Mouse (Mus musculus): ENCODE results near the gene Slc22a5. TPM values are rescaled to one million over a fixed set of nuclear protein-coding genes. Genes with fewer than 3 reads are reported as not detected.

The Slc22a5 gene
- total RNA-seq, 2 experiments from 2014 or later, result 9.2 to 9.3 TPM

- no peak for DNase-seq
Measured at GRCm38 (mm10) chr11:53839147-53839546, 52.3 kb downstream of the Slc22a5 start.

GRCm38 (mm10) chr11:53837731-53838130 lies 53.7 kb downstream of the Slc22a5 start:
- no peak for DNase-seq

DNA sequence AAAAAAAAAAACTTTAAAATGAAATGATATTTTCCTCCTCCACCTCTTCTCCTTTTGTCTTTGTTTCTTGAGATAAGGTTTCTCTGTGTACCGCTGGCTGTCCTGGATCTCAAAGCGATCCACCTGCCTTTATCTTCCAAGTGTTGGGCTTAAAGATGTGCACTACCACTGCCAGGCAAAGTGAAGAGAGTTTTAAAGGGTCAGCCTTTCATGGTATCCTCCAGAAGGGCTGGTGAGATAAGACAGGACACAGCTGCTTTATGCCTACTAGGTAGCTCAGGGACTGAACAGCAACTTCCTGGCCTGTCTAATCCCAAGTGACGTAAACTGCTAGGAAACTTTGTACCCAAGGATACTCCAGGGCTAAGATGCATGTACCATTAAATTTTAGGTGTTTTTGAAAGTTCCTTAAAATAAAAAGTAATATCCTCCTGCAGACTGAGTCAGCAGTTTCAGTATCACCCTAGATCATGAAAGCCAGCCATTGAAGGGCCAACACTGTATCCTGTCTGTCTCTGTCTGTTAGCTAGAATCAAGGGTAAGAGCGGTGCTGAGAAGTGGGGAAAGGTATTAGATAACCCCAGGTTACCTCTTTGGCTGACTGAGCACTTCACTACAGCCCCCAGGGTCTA lies 56.0 kb downstream of the Slc22a5 start:
- DNase-seq, result no peak

DNA sequence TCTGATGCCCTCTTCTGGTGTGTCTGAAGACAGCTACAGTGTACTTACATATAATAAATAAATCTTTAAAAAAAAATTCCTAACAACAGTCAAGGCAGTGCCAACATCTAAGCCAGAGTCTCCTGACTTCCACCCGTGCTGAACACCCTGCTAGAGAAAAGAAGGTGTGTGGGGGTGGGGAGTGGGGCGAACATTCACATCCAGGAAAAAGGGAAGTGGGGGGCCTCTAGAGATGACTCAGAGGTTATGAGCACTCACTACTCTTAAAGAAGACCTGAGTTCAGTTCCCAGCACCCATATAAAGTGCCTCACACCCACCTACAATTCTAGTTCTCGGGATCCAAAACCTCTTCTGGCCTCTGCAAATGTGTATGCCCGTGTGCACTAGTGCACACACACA lies 66.1 kb downstream of the Slc22a5 start:
- no peak for DNase-seq

DNA sequence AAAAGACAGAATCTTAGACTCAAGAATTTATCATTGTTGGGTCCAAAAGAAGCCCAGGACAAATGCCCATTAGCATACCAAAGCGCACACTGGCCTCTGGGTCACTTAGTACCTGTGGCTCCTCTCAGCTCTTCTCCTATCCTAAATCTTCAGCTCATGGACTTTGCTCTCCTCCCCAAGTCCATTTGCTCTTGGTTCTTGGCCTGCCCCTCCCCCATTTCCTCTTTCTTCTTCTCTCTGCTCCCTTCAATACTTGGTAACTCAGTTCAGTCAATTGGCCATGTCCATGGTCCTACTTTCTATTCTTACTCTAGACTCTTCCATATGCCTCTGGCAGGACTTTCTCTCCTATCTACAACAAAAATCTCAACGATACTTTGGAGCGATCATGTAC lies 69.5 kb downstream of the Slc22a5 start:
- no peak for DNase-seq

DNA sequence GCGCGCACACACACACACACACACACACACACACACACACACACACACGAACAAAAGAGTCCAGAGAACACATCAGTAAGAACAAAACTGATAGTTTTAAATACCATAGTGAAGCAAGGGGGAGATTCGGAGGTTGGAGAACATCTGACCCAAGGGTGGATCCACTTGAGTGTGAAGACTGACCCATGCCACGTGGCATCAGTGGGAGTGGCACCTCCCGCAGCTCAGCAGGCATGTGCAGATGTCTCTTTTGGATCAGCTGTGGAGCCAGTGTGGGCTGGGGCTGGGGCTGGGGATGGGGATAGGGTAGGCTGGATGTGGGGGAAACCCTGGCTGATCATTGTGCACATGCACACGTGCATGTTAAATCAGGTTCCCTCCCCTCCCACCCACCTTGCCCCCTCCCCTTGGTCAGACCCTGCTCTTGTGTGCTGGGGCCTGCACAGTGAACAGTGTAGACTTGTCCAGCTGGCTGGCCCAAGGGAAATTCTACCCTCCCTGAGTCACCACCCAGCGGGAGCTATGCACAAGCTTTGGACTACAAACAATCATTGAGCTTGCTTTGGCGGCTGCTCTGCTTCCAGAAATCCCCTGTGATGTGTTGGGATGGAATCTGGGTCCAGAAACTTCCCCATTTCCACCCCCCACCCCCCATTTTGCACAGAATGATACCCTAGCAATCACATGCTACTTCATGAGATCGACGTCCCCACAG lies 70.1 kb downstream of the Slc22a5 start:
- no peak for DNase-seq

GRCm38 (mm10) chr11:53820516-53821170 lies 70.8 kb downstream of the Slc22a5 start:
- DNase-seq, result no peak

- DNase-seq, result no peak
Measured at GRCm38 (mm10) chr11:53819511-53819910, 71.9 kb downstream of the Slc22a5 start.

GRCm38 (mm10) chr11:53818794-53819193 lies 72.7 kb downstream of the Slc22a5 start:
- no peak for DNase-seq

DNA sequence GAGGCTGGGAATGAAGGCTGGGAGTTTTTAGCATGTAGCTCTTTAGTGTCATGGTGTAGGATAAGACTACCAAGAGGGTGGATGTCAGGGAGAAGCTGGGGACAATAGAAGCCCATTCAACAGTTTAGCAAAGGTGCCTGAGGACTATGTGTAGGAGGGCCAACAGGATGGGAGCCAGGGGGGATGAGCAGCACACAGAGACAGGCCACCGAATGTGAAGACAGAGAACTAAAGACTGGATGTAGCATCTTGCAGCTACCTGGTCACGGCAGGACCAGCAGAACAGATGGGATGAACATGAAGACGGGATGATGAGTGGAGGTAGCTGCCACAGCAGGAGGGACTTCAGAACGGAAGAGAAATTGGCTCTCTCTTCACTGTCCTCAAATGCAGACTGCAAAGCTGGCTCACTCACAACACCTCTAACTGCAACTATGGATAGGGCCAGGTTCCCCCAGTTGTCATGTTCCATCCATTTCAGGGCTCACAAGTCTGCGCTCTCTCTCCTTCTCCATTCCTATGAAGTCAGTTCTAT lies 74.6 kb downstream of the Slc22a5 start:
- DNase-seq, result no peak

- DNase-seq, result no peak
Measured at GRCm38 (mm10) chr11:53814810-53815209, 76.7 kb downstream of the Slc22a5 start.

Other genes with a start within 250 kb of the Slc22a5 start
- gene Rad50, start 184.3 kb downstream of the Slc22a5 start, total RNA-seq (2021), result 10 to 100 TPM; 11.0 to 11.4 TPM
- gene Il5, start 170.9 kb downstream of the Slc22a5 start, total RNA-seq (2021), result not detected
- 1 to 10 TPM; 7.4 to 7.5 TPM for gene Irf1, start 121.6 kb downstream of the Slc22a5 start, total RNA-seq (2021)
- gene Gm17334, start 118.5 kb downstream of the Slc22a5 start, total RNA-seq (2021), result 1 to 10 TPM; 1.0 TPM
- gene Gm12216, start 32.4 kb downstream of the Slc22a5 start, total RNA-seq (2021), result 1 to 10 TPM; 8.0 to 9.5 TPM
- 1 to 10 TPM; 1.5 to 1.9 TPM for gene Slc22a21, start 88.7 kb upstream of the Slc22a5 start, total RNA-seq (2021)
- 1 to 10 TPM; 4.2 to 6.9 TPM for gene Slc22a4, start 136.4 kb upstream of the Slc22a5 start, total RNA-seq (2021)
- 10 to 100 TPM; 11.5 to 16.2 TPM for gene Pdlim4, start 177.4 kb upstream of the Slc22a5 start, total RNA-seq (2021)
- 10 to 100 TPM; 20.6 to 29.8 TPM for gene P4ha2, start 208.4 kb upstream of the Slc22a5 start, total RNA-seq (2021)